Mouse (Mus musculus) heart, adult 2 months (tissue): ENCODE results near the gene Unc13a. TPM values are rescaled to one million over a fixed set of nuclear protein-coding genes. Genes with fewer than 3 reads are reported as not detected.

Experiments used
- DNase-seq, 2 experiments: peaks; one replicate each; pipeline ENCODE4 v3.0.0; 2021
- H3K27ac ChIP-seq: fragments of 200-600 bp; 2 replicates; pipeline ENCODE4 v1.8.1; 2022
- H3K27me3 ChIP-seq: fragments of 200-500 bp; 2 replicates; pipeline ENCODE4 v1.6.1; 2012; ENCODE audit warnings: mild to moderate bottlenecking, low read length, inconsistent platforms, mixed read lengths; ENCODE audit not compliant: control insufficient read depth, insufficient read depth
- H3K36me3 ChIP-seq: fragments of 200-500 bp; 2 replicates; pipeline ENCODE4 v1.6.1; 2012; ENCODE audit warnings: low read length, inconsistent platforms; ENCODE audit not compliant: control insufficient read depth, insufficient read depth
- H3K4me1 ChIP-seq: fragments of 200-500 bp; 2 replicates; pipeline ENCODE4 v1.6.1; 2011; ENCODE audit warnings: low read length; ENCODE audit not compliant: control insufficient read depth, insufficient read depth
- H3K4me3 ChIP-seq: fragments of 200-600 bp; 2 replicates; pipeline ENCODE4 v1.8.1; 2022
- H3K79me2 ChIP-seq: fragments of 200-500 bp; replicated peaks from 2 replicates; pipeline ENCODE4 v1.6.1; 2012; ENCODE audit warnings: mild to moderate bottlenecking, inconsistent platforms, low read length, moderate library complexity, mixed read lengths; ENCODE audit not compliant: control insufficient read depth, insufficient read depth
- H3K9ac ChIP-seq: fragments of 200-500 bp; 2 replicates; pipeline ENCODE4 v1.6.1; 2012; ENCODE audit warnings: low read depth, mild to moderate bottlenecking, control low read depth, inconsistent platforms, low read length, mixed read lengths
- CTCF ChIP-seq: fragments of 200-600 bp; IDR thresholded peaks from 2 replicates; pipeline ENCODE4 v1.8.1; 2022; ENCODE audit warnings: antibody characterized with exemption, mild to moderate bottlenecking, moderate library complexity
- EP300 ChIP-seq: fragments of 200-500 bp; IDR thresholded peaks from 2 replicates; pipeline ENCODE4 v1.6.1; 2011; ENCODE audit warnings: low read depth, low read length, control low read depth; ENCODE audit not compliant: insufficient read depth
- POLR2A ChIP-seq: fragments of 200-500 bp; IDR thresholded peaks from 2 replicates; pipeline ENCODE4 v1.6.1; 2011; ENCODE audit warnings: mild to moderate bottlenecking, low read depth, low read length, control low read depth; ENCODE audit not compliant: insufficient read depth
- WGBS: fragments of 180-500 bp; shearing (Covaris S2); methylation state at CpG from one replicate; pipeline ENCODE4 v1.1.7; 2018; 5-methylcytosine and 5-hydroxymethylcytosine counted together
- intact Hi-C: fragments of 180-260 bp; cut with DNase I; formaldehyde crosslinking; loops from one replicate; pipeline ENCODE4 v1.15.1; 2025
- polyA plus RNA-seq: library from polyadenylated mRNA; depleted of rRNA; stranded (reverse); fragments of >200 nt; gene quantifications from 2 replicates; pipeline ENCODE4 v1.2.3, GENCODE M21; 2012
- total RNA-seq, 2 experiments: library from RNA; stranded (reverse); gene quantifications; 2 replicates each; pipeline ENCODE4 v1.2.3; 2021

The Unc13a gene
- total and polyA plus RNA-seq, 3 experiments: 0.61 to 1.4 (median 0.86) TPM

GRCm38 (mm10) chr8:71666855-71667254, 4.7 kb downstream of the Unc13a start:
- Histone ChIP-seq H3K4me3 (no peak overlapping the region), H3K9ac (no peak overlapping the region), H3K4me1 (peaks cover 4% of the 10 kb centered on the region), H3K36me3 (no peaks in the 10 kb centered on the region), H3K27me3 (no peaks in the 10 kb centered on the region), H3K79me2 (no peaks in the 10 kb centered on the region), H3K27ac (no peak overlapping the region)
- 65% methylated on average over 1 of the region's 1 CpGs for WGBS
- no peak for TF ChIP-seq CTCF
- no peak for TF ChIP-seq POLR2A
- TF ChIP-seq EP300: no peak
- intact Hi-C loops: no loop called here
- DNase-seq: no peak

GRCm38 (mm10) chr8:71665331-71666130, 6.0 kb downstream of the Unc13a start:
- H3K9ac ChIP-seq: no peak overlapping the region
- TF ChIP-seq EP300 (no peak), CTCF (no peak), POLR2A (no peak)
- DNase-seq: no peak

GRCm38 (mm10) chr8:71660325-71661120, 11.0 kb downstream of the Unc13a start:
- H3K79me2 ChIP-seq: no peaks in the 10 kb centered on the region
- H3K9ac ChIP-seq: no peak overlapping the region
- H3K27ac ChIP-seq: no peak overlapping the region
- no peaks in the 10 kb centered on the region; the same call in 1 of the 2 replicates for H3K27me3 ChIP-seq
- no peaks in the 10 kb centered on the region for H3K36me3 ChIP-seq
- TF ChIP-seq EP300 (peak; percentile 78; the same call in 1 of the 2 replicates), POLR2A (no peak), CTCF (peak; percentile 97)
- peak; percentile 82 to 88 for DNase-seq
- H3K4me1 ChIP-seq: no peaks in the 10 kb centered on the region
- H3K4me3 ChIP-seq: no peak overlapping the region
- intact Hi-C loops: loop anchor here (1.0 to 5.0 kb wide), 4 partner anchors 48 to 220 kb away; partner anchors contain the start of gene Colgalt1
- WGBS: 11% methylated on average over 36 of the region's 36 CpGs

More at GRCm38 (mm10) chr8:71665331-71666130, 6.0 kb downstream of the Unc13a start:
- no peak overlapping the region for H3K4me3 ChIP-seq
- H3K27me3 ChIP-seq: no peaks in the 10 kb centered on the region; the same call in 1 of the 2 replicates
- H3K27ac ChIP-seq: no peak overlapping the region
- H3K36me3 ChIP-seq: no peaks in the 10 kb centered on the region
- H3K79me2 ChIP-seq: no peaks in the 10 kb centered on the region
- intact Hi-C loops: no loop called here
- 8% methylated on average over 21 of the region's 22 CpGs for WGBS
- peaks cover 4% of the 10 kb centered on the region for H3K4me1 ChIP-seq

GRCm38 (mm10) chr8:71659751-71660150, 11.8 kb downstream of the Unc13a start:
- Histone ChIP-seq H3K79me2 (no peaks in the 10 kb centered on the region), H3K4me3 (no peak overlapping the region), H3K36me3 (no peaks in the 10 kb centered on the region), H3K27ac (no peak overlapping the region), H3K27me3 (peaks cover under 1% of the 10 kb centered on the region), H3K4me1 (no peaks in the 10 kb centered on the region), H3K9ac (no peak overlapping the region)
- intact Hi-C loops: loop anchor here (1.0 to 5.0 kb wide), 4 partner anchors 47 to 219 kb away; partner anchors contain the start of gene Colgalt1
- DNase-seq: no peak
- no peak for TF ChIP-seq POLR2A
- no peak for TF ChIP-seq EP300
- no peak for TF ChIP-seq CTCF
- WGBS: 41% methylated on average over 1 of the region's 1 CpGs

GRCm38 (mm10) chr8:71658515-71659049, 13.0 kb downstream of the Unc13a start:
- WGBS: 24% methylated on average over 17 of the region's 17 CpGs

More at GRCm38 (mm10) chr8:71658515-71659049, 13.0 kb downstream of the Unc13a start:
- peaks cover 2% of the 10 kb centered on the region for H3K27me3 ChIP-seq
- no peaks in the 10 kb centered on the region for H3K79me2 ChIP-seq
- H3K9ac ChIP-seq: no peak overlapping the region
- no peak overlapping the region for H3K27ac ChIP-seq
- H3K36me3 ChIP-seq: no peaks in the 10 kb centered on the region
- no peak for DNase-seq
- no peak overlapping the region for H3K4me3 ChIP-seq
- intact Hi-C loops: no loop called here
- TF ChIP-seq EP300 (no peak), CTCF (no peak), POLR2A (no peak)
- no peaks in the 10 kb centered on the region for H3K4me1 ChIP-seq
